Mouse (Mus musculus): ENCODE measurements around the gene Atg16l1. TPM values are rescaled to one million over a fixed set of nuclear protein-coding genes. Genes with fewer than 3 reads are reported as not detected.

Atg16l1 gene
- polyA plus RNA-seq, 1 experiment from 2014 or later: 56.1 TPM

Other genes starting within 250 kb of the Atg16l1 start
- not detected in 2 replicates for gene Neu2, start 246.0 kb upstream of the Atg16l1 start, polyA plus RNA-seq (2016; fragmentation: Nextera tagmentation; extraction: Ambion mirVana)
- gene Ngef, start 182.0 kb upstream of the Atg16l1 start, polyA plus RNA-seq (2016; fragmentation: Nextera tagmentation; extraction: Ambion mirVana): 2.6 and 3.0 TPM in 2 replicates
- 2.9 and 3.3 TPM in 2 replicates for gene Inpp5d, start 135.6 kb upstream of the Atg16l1 start, polyA plus RNA-seq (2016; fragmentation: Nextera tagmentation; extraction: Ambion mirVana)
- gene Sag, start 47.8 kb downstream of the Atg16l1 start, polyA plus RNA-seq (2016; fragmentation: Nextera tagmentation; extraction: Ambion mirVana): 2.2 and 2.8 TPM in 2 replicates
- 36.4 and 36.6 TPM in 2 replicates for gene Dgkd, start 97.4 kb downstream of the Atg16l1 start, polyA plus RNA-seq (2016; fragmentation: Nextera tagmentation; extraction: Ambion mirVana)